Mouse (Mus musculus): ENCODE data around the gene Smg9.

DNA sequence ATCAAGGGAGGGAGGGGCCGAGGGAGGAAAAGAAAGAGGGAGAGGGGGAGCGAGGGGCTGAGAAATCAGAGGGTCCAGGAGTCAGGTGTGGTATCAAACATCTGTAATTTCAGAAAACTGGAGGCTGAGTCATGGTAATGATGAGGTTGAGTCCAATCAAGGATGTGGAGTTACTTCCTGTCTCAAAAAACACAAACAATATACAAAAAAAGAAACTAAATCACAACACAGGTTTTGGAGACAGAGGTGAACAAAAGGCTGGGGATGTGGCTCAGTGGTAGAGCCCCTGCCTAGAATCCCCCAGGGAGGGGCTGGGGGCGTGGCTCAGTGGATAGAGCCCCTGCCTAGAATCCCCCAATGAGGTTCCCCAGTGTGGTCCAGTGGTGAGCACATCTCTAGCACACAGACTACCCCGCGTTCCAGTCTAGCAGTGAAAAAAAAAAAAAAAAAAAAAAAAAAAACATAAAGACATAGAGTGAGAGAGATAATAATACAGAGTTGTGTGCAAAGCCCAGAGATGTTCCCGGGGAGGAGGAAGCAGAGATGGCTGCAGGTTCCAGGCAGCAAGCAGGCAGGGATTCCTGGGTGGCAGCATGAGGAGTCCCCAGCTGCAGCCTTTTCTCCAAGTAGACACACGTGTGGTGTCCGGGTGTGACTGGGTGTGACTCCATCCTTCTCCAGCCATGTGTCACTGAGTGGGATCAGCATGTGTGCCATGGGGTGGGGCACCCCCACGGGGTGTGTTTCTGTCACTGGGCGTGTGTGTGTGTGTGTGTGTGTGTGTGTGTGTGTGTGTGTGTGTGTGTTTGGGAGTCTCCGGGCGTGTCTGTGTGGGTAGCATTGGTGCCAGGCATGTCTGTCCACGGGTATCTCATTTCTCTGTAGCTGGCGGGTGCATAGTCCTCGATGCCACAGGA is 32.4 kb upstream of the Smg9 start:
- TF ChIP-seq CTCF (IDR thresholded peaks at IDR 0.05; ENCODE audit: extremely low read depth, insufficient read depth, low read length) (no peak), POLR2A (IDR thresholded peaks at IDR 0.05; ENCODE audit: extremely low read depth, insufficient read depth, low read length) (no peak)

Data from cortical plate, adult 2 months (tissue).